Mouse (Mus musculus) layer of hippocampus, postnatal 14 days (tissue): ENCODE data around the gene Tsacc. TPM values are rescaled to one million over a fixed set of nuclear protein-coding genes. Genes with fewer than 3 reads are reported as not detected.
"Not testable (repeated sequence)": the region's sequence is repeated elsewhere in the genome, so short reads cannot be mapped to it uniquely, and the experiment has no call there.

Experiments
- DNase-seq, 2 experiments: peaks; one replicate each; pipeline ENCODE4 v3.0.0; 2021 to 2022; ENCODE audit warnings: low spot score in 2 of 2, mixed read lengths in 1 of 2
- total RNA-seq, 2 experiments: library from RNA; stranded (reverse); gene quantifications; 2 replicates each; pipeline ENCODE4 v1.2.3; 2021

Gene Tsacc
- total RNA-seq, 2 experiments from 2014 or later, result 4.0 to 5.3 TPM

DNA sequence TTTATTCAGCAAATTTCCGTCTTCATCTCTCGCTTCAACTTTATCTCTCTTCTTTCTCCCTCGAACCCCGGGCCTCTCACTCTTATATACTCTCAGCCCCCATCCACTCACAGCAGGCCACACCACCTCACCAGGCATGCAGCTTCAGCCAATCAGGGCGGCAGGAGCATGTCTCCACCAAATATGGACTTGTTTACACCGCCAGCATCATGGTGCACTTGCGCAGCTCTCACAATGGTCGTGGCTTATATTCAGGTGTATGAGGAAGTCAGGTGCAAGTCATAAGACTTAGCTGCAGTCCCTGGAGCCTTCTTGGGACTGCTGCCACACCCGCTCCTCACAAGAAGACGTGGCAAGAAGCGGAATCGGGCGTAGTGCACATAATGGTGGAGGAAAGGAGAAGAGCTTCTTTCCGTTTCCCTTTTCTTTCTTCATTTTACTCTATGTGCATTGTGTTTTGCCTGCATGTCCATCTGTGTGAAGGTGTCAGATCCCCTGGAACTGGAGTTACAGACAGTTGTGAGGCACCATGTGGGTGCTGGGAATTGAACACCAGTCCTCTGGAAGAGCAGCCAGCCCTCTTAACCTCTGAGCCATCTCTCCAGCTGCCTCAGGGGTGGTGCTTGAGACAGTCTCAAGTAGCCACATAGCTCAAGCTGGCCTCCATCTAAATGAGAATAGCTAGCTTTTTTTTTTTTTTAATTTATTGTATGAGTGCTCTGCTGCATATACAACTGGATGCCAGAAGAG is 11.8 kb downstream of the Tsacc start:
- DNase-seq, result not testable (repeated sequence)

DNA sequence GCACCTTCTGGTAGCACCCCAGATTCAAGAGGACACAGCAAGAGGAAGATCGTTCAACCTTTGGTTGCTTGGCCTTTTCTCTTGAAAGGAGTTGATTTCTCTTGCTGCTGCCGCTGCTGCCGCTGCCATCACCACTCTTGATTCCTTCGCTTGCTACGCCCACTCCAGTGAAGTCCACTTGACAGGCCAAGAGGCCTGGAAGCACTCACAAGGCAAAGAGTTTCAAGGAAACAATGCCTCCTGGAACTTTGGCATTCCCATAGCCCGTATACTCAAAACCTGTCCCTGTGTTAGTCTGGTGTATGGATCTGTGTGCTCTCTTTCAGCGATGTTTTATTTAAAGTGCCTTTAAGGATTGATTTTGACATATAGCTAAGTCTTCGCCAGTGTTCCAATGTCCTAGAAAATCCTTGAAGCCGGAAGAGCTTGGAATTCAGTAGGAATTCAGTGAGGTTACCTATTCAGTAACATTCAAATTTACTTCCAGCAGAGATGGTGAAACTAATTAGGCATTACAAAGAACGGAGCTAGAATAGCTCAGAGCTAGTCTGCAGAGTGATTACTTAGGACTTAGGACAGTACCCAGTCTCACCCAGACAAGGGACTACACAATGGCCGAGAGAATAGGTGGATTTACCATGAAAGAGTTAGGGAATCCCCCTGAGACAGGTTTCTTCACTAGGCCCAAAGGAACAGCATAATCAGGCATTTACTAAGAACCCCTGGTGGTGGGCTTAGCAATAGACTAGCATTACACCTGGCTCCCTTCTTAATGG is 15.5 kb downstream of the Tsacc start:
- DNase-seq, result not testable (repeated sequence)

- no peak for DNase-seq
These were observed 16.8 kb downstream of the Tsacc start for GRCm38 (mm10) chr3:88280035-88280434.

DNA sequence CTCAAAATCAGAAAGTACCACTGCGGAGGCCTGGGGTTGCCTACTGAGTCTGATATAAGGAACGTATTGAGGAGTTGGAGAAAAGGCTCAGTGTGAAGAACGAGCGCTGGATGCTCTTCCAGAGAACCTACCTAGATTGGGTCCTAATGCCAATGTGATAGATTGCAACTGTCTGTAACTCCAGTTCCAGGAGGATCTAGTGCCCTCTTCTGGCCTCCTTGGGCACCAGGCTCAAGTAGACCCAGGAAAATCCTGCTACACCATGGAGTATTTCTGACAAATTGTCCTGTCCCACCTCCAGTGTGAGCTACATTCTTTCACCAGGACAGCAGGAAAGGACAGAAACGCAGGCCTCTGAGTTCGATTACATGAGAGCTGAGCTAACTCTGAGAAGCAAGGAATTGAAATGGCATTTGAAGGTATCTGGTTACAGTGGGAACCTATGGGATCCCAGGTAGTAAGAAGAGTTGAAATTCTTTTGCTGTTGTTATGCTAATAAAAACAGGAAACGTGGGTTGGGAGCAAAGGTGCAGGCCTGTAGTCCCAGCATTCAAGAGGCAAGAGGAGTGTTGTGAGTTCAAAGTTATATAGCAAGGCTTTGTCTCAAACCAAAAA is 20.2 kb downstream of the Tsacc start:
- DNase-seq, result peak; percentile 17 to 28

DNA sequence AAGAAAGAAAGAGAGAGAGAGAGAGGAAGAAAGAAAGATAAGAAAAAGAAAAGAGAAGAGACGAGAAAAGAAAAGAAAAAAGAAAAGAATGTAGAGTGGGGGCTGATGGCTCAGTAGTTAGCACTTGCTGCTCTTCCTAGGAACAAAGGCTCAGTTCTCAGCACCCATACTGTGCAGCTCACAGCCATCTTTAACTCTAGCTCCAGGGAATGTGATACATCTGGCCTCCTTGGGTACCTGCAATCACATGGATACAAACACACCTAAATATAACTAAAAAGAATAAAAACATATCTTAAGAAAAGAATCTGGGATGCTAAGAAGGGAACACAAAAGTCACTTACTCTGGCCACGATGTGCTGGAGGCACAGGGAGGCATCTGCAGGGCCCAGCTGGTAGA is 20.7 kb downstream of the Tsacc start:
- DNase-seq, result no peak

DNA sequence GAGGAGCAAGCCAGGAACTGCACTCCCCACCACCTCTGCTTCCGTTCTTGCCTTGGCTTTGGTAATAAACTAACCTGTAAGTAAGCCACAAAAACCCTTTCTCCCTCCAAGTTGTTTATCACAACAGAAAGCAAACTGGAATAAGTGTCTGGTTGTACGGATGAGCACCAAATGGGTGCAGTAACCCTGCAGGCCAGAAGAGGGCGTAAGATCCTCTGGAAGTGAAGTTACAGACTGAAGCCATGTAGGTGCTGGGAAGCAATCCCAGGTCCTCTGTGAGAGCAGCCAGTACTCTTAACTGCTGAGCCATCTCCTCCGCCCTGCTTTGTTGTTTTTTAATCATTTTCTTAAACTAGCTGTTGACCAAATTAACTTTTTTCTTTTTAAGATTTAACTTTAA is 22.8 kb downstream of the Tsacc start:
- no peak for DNase-seq

- no peak for DNase-seq
These were observed 24.9 kb downstream of the Tsacc start for GRCm38 (mm10) chr3:88271859-88272258.

DNA sequence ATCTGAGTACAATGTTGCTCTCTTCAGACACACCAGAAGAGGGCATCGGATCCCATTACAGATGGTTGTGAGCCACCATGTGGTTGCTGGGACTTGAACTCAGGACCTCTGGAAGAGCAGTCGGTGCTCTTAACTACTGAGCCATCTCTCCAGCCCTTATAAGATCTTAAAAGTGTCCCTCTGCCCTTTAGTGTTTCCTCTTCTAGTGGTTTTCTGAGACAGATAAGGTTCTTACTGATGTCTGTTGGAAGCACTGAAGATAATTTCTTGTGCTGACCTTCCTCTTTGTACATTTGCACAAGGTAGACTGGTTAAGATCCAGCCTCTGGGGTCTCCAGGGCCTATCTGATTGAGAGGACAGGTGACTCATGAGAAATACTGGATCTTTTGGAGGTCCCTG is 25.5 kb downstream of the Tsacc start:
- not testable (repeated sequence) for DNase-seq

GRCm38 (mm10) chr3:88268991-88269390 is 27.8 kb downstream of the Tsacc start:
- no peak for DNase-seq

DNA sequence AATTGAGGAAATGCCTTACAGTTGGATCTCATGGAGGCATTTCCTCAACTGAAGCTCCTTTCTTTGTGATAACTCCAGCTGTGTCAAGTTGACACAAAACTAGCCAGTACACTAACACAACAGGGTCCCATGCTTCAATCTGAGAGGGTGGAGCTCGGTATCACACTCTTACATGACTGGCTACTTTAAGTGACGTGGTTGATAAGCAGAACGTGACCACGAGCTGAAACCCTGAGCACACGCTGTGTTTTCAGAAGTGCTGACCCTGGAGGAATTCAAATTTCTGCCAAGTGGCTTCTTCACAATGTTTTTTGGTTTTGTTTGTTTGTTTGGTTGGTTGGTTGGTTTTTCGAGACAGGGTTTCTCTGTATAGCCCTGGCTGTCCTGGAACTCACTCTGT is 28.8 kb downstream of the Tsacc start:
- DNase-seq, result not testable (repeated sequence)

- no peak for DNase-seq
These were observed 34.5 kb downstream of the Tsacc start for GRCm38 (mm10) chr3:88262346-88262745.

DNA sequence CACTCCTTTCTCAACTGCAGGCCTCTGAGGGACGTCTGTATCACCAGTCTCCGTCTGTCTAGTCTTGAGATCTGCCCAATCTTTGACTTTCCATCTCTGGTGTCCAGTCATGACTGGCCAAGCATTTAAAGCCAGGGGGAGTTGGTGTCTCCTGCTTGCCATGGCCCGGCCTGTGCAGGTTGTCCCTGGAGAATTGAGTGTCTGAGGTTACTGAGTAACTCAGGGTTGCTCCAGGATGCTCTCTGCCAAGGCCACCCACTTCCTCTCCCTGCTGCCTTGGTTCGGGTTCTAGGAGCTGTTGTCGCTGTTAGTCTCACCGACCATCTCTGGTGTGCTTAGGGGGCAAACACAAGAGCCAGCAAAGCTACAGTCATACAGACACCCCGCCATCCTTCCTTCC is 40.4 kb downstream of the Tsacc start:
- no peak for DNase-seq

GRCm38 (mm10) chr3:88255950-88256349 is 40.8 kb downstream of the Tsacc start:
- no peak for DNase-seq

- DNase-seq, result no peak
These were observed 42.4 kb downstream of the Tsacc start, which contains the start of gene Rhbg for GRCm38 (mm10) chr3:88254268-88254926. Gene Rhbg, minus strand, starts transcription at chr3:88254709.

- no peak for DNase-seq
These were observed 44.1 kb downstream of the Tsacc start for GRCm38 (mm10) chr3:88252739-88253138.

GRCm38 (mm10) chr3:88248406-88248805 is 48.4 kb downstream of the Tsacc start:
- no peak for DNase-seq

GRCm38 (mm10) chr3:88247666-88248065 is 49.1 kb downstream of the Tsacc start:
- no peak for DNase-seq

DNA sequence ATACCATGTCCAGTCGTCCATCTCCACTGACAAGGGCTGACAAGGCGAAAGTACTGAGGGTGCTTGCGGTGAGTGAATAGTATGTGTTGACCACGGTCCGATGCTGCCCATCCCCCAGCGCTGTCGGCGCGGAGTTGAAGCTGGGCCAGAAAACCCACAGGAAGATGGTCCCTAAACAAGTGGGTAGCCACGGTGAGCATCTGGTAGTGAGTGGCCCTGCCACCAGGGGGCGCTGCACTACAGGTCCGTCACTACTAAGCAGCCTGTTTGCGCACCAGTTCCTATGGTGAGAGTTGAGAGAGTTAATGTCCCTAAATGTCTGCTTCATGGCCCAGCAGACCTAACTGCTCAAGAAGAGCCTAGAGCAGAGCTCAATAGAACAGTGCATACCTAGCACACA is 51.0 kb downstream of the Tsacc start:
- peak; percentile 67 for DNase-seq

DNA sequence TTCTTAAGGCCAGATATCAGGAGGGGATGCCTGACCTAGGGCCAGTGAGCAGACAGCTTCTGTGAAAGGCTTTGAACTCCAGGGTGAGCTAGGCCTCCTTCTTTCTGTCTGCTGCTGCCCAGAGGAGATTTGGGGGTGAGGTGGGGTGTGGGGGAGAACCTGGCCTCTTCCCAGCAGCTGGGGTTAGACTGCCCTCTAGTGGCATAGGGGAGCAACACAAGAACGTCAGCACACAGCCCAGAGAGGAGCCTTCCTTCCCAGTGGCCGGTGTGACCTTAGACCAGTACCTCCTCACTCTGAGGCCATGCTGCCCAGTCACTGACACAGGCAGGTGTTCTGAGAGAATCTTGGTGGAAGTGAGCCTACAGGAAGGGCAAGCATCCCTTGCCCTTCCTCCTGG is 52.7 kb downstream of the Tsacc start:
- DNase-seq, result peak; percentile 62 to 64

DNA sequence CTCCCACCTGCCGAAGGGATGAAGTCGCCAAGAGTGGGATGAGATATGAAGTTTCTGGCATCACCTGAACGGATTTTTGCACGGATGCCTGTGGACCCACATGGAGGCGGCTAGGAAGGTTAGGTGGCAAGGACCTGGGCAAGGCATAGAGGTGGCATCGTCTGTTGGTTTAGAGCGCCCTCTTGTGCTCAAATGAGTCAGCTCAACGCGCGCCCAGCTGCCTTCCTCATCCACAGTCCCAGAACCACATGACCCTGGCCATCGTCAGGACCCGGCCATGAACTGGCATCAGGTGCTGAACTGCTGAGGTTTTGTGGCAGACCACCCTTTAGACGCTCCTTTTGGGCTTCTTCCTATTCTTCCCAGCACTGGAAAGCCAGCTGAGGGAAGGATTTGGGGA is 54.3 kb downstream of the Tsacc start:
- peak; percentile 82 to 88 for DNase-seq

- peak in 1 of 2 experiments; percentile 25 for DNase-seq
These were observed 55.6 kb downstream of the Tsacc start for GRCm38 (mm10) chr3:88241045-88241786.
